Mouse (Mus musculus): Measurements from ENCODE around the gene Fam184b.
"Not testable (repeated sequence)": the region's sequence is repeated elsewhere in the genome, so short reads cannot be mapped to it uniquely, and the experiment has no call there.

The Fam184b gene

GRCm38 (mm10) chr5:45638806-45639714, at the start of gene Fam184b:
Gene Fam184b (minus strand): TSS chr5:45639614.
- DNase-seq = peak; percentile 85

GRCm38 (mm10) chr5:45689152-45689551, 49.7 kb upstream of the Fam184b start:
- DNase-seq = no peak

- DNase-seq = no peak
These were observed 46.8 kb upstream of the Fam184b start for GRCm38 (mm10) chr5:45686223-45686622.

- no peak for DNase-seq
These were observed 45.8 kb upstream of the Fam184b start for GRCm38 (mm10) chr5:45685243-45685642.

GRCm38 (mm10) chr5:45683388-45683787, 44.0 kb upstream of the Fam184b start:
- DNase-seq = no peak

- DNase-seq = no peak
These were observed 40.5 kb upstream of the Fam184b start for GRCm38 (mm10) chr5:45679955-45680354.

- no peak for DNase-seq
These were observed 38.2 kb upstream of the Fam184b start for GRCm38 (mm10) chr5:45677639-45678038.

GRCm38 (mm10) chr5:45675032-45675431, 35.6 kb upstream of the Fam184b start:
- no peak for DNase-seq

GRCm38 (mm10) chr5:45670894-45671494, 31.6 kb upstream of the Fam184b start:
- DNase-seq = no peak

GRCm38 (mm10) chr5:45670280-45670670, 30.9 kb upstream of the Fam184b start:
- DNase-seq = no peak

GRCm38 (mm10) chr5:45669598-45670279, 30.3 kb upstream of the Fam184b start, which contains the start of gene Ncapg:
Gene Ncapg (plus strand): TSS chr5:45669919.
- peak; percentile 99 for DNase-seq

GRCm38 (mm10) chr5:45669234-45669597, 29.8 kb upstream of the Fam184b start:
- no peak for DNase-seq

GRCm38 (mm10) chr5:45668831-45669230, 29.4 kb upstream of the Fam184b start:
- DNase-seq = peak; percentile 34

- DNase-seq = peak; percentile 82
These were observed 28.9 kb upstream of the Fam184b start for GRCm38 (mm10) chr5:45668324-45668723.

GRCm38 (mm10) chr5:45658406-45658805, 19.0 kb upstream of the Fam184b start:
- DNase-seq = not testable (repeated sequence)

GRCm38 (mm10) chr5:45651026-45651703, 11.8 kb upstream of the Fam184b start:
- no peak for DNase-seq

- peak; percentile 46 for DNase-seq
These were observed 290 bp upstream of the Fam184b start for GRCm38 (mm10) chr5:45639715-45640092.

GRCm38 (mm10) chr5:45638378-45638777, 1.0 kb downstream of the Fam184b start:
- DNase-seq = peak; percentile 47

- DNase-seq = peak; percentile 21
These were observed 9.9 kb downstream of the Fam184b start for GRCm38 (mm10) chr5:45629470-45629869.

GRCm38 (mm10) chr5:45627771-45628170, 11.6 kb downstream of the Fam184b start:
- DNase-seq = peak; percentile 96

GRCm38 (mm10) chr5:45621511-45621910, 17.9 kb downstream of the Fam184b start:
- no peak for DNase-seq

- DNase-seq = peak; percentile 4
These were observed 40.4 kb downstream of the Fam184b start for GRCm38 (mm10) chr5:45599056-45599455.
